Mouse (Mus musculus): ENCODE results near the gene Herc1. TPM values are rescaled to one million over a fixed set of nuclear protein-coding genes. Genes with fewer than 3 reads are reported as not detected.

Herc1 gene
- polyA plus RNA-seq, 1 experiment from 2014 or later, result 11.8 TPM

GRCm38 (mm10) chr9:66514256-66514770 is 164.1 kb downstream of the Herc1 start, which contains the start of gene Fbxl22:
Gene Fbxl22, minus strand, starts transcription at chr9:66514593.
- Histone ChIP-seq H3K36me3 (ENCODE audit: insufficient read depth, low read length) (peaks cover 9% of the 10 kb centered on the region; the same call in 1 of the 2 replicates), H3K4me3 (ENCODE audit: low read depth, low read length) (no peak within 1 kb of the TSS), H3K27me3 (replicated peaks; ENCODE audit: insufficient read depth, low read length) (no peaks in the 10 kb centered on the region), H3K9ac (replicated peaks; ENCODE audit: low read depth) (no peak within 1 kb of the TSS), H3K27ac (ENCODE audit: low read length) (no peak within 1 kb of the TSS), H3K4me1 (ENCODE audit: insufficient read depth, low read depth, low read length) (no peaks in the 10 kb centered on the region), H3K9me3 (ENCODE audit: low read length) (no peaks in the 10 kb centered on the region), H3K4me2 (replicated peaks; ENCODE audit: low read depth, low read length) (0 out of 2 replicates have a peak within 1 kb of the TSS, but pooled peaks have one; percentile 3)
- ATAC-seq (no peak), DNase-seq (ENCODE audit: low spot score) (peak; percentile 81)
- WGBS, result 47% methylated on average over 17 of the region's 17 CpGs
- no peak for TF ChIP-seq EP300 (IDR thresholded peaks at IDR 0.05)
- TF ChIP-seq CTCF (IDR thresholded peaks at IDR 0.05), result peak; percentile 90

GRCm38 (mm10) chr9:66515115-66515514 is 164.9 kb downstream of the Herc1 start:
- H3K4me2 ChIP-seq (replicated peaks; ENCODE audit: low read depth, low read length), result no peak overlapping the region
- H3K4me3 ChIP-seq (ENCODE audit: low read depth, low read length), result no peak overlapping the region
- no peak overlapping the region for H3K27ac ChIP-seq (ENCODE audit: low read length)
- no peak for TF ChIP-seq EP300 (IDR thresholded peaks at IDR 0.05)
- TF ChIP-seq CTCF (IDR thresholded peaks at IDR 0.05), result no peak
- ATAC-seq, result no peak
- no peaks in the 10 kb centered on the region for H3K4me1 ChIP-seq (ENCODE audit: insufficient read depth, low read depth, low read length)
- DNase-seq (ENCODE audit: low spot score), result no peak
- no peaks in the 10 kb centered on the region for H3K9me3 ChIP-seq (ENCODE audit: low read length)
- 64% methylated on average over 2 of the region's 2 CpGs for WGBS
- no peaks in the 10 kb centered on the region for H3K27me3 ChIP-seq (replicated peaks; ENCODE audit: insufficient read depth, low read length)
- peaks cover 12% of the 10 kb centered on the region; the same call in 1 of the 2 replicates for H3K36me3 ChIP-seq (ENCODE audit: insufficient read depth, low read length)
- H3K9ac ChIP-seq (replicated peaks; ENCODE audit: low read depth), result no peak overlapping the region

GRCm38 (mm10) chr9:66515680-66516210 is 165.5 kb downstream of the Herc1 start:
- H3K4me1 ChIP-seq (ENCODE audit: insufficient read depth, low read depth, low read length), result no peaks in the 10 kb centered on the region
- H3K36me3 ChIP-seq (ENCODE audit: insufficient read depth, low read length), result peaks cover 19% of the 10 kb centered on the region; the same call in 1 of the 2 replicates
- no peak for DNase-seq (ENCODE audit: low spot score)
- no peaks in the 10 kb centered on the region for H3K27me3 ChIP-seq (replicated peaks; ENCODE audit: insufficient read depth, low read length)
- no peak overlapping the region for H3K9ac ChIP-seq (replicated peaks; ENCODE audit: low read depth)
- no peak for ATAC-seq
- no peak for TF ChIP-seq CTCF (IDR thresholded peaks at IDR 0.05)
- no peaks in the 10 kb centered on the region for H3K9me3 ChIP-seq (ENCODE audit: low read length)
- no peak overlapping the region for H3K27ac ChIP-seq (ENCODE audit: low read length)
- no peak overlapping the region for H3K4me2 ChIP-seq (replicated peaks; ENCODE audit: low read depth, low read length)
- 86% methylated on average over 10 of the region's 10 CpGs for WGBS
- H3K4me3 ChIP-seq (ENCODE audit: low read depth, low read length), result no peak overlapping the region

GRCm38 (mm10) chr9:66516296-66516940 is 166.2 kb downstream of the Herc1 start:
- ATAC-seq (no peak), DNase-seq (ENCODE audit: low spot score) (peak; percentile 55)
- H3K4me3 ChIP-seq (ENCODE audit: low read depth, low read length), result no peak overlapping the region
- H3K4me2 ChIP-seq (replicated peaks; ENCODE audit: low read depth, low read length), result no peak overlapping the region
- WGBS, result 75% methylated on average over 6 of the region's 6 CpGs
- H3K27me3 ChIP-seq (replicated peaks; ENCODE audit: insufficient read depth, low read length), result no peaks in the 10 kb centered on the region
- H3K27ac ChIP-seq (ENCODE audit: low read length), result no peak overlapping the region
- peaks cover 21% of the 10 kb centered on the region; the same call in 1 of the 2 replicates for H3K36me3 ChIP-seq (ENCODE audit: insufficient read depth, low read length)
- no peak overlapping the region for H3K9ac ChIP-seq (replicated peaks; ENCODE audit: low read depth)
- H3K9me3 ChIP-seq (ENCODE audit: low read length), result no peaks in the 10 kb centered on the region
- H3K4me1 ChIP-seq (ENCODE audit: insufficient read depth, low read depth, low read length), result no peaks in the 10 kb centered on the region
- TF ChIP-seq CTCF (IDR thresholded peaks at IDR 0.05) (no peak), EP300 (IDR thresholded peaks at IDR 0.05) (no peak)

GRCm38 (mm10) chr9:66517746-66518145 is 167.5 kb downstream of the Herc1 start:
- no peaks in the 10 kb centered on the region for H3K9me3 ChIP-seq (ENCODE audit: low read length)
- ATAC-seq (no peak), DNase-seq (ENCODE audit: low spot score) (no peak)
- H3K27ac ChIP-seq (ENCODE audit: low read length), result no peak overlapping the region
- no peaks in the 10 kb centered on the region for H3K27me3 ChIP-seq (replicated peaks; ENCODE audit: insufficient read depth, low read length)
- peaks cover 21% of the 10 kb centered on the region; the same call in 1 of the 2 replicates for H3K36me3 ChIP-seq (ENCODE audit: insufficient read depth, low read length)
- 92% methylated on average over 10 of the region's 10 CpGs for WGBS
- TF ChIP-seq CTCF (IDR thresholded peaks at IDR 0.05) (no peak), EP300 (IDR thresholded peaks at IDR 0.05) (no peak)
- H3K9ac ChIP-seq (replicated peaks; ENCODE audit: low read depth), result no peak overlapping the region
- H3K4me3 ChIP-seq (ENCODE audit: low read depth, low read length), result no peak overlapping the region
- H3K4me2 ChIP-seq (replicated peaks; ENCODE audit: low read depth, low read length), result no peak overlapping the region
- H3K4me1 ChIP-seq (ENCODE audit: insufficient read depth, low read depth, low read length), result no peaks in the 10 kb centered on the region

GRCm38 (mm10) chr9:66518251-66518650 is 168.0 kb downstream of the Herc1 start:
- Histone ChIP-seq H3K9ac (replicated peaks; ENCODE audit: low read depth) (no peak overlapping the region), H3K27me3 (replicated peaks; ENCODE audit: insufficient read depth, low read length) (no peaks in the 10 kb centered on the region), H3K9me3 (ENCODE audit: low read length) (no peaks in the 10 kb centered on the region), H3K27ac (ENCODE audit: low read length) (no peak overlapping the region), H3K4me1 (ENCODE audit: insufficient read depth, low read depth, low read length) (no peaks in the 10 kb centered on the region), H3K4me2 (replicated peaks; ENCODE audit: low read depth, low read length) (no peak overlapping the region), H3K36me3 (ENCODE audit: insufficient read depth, low read length) (peaks cover 21% of the 10 kb centered on the region; the same call in 1 of the 2 replicates), H3K4me3 (ENCODE audit: low read depth, low read length) (no peak overlapping the region)
- TF ChIP-seq CTCF (IDR thresholded peaks at IDR 0.05), result no peak
- no peak for TF ChIP-seq EP300 (IDR thresholded peaks at IDR 0.05)
- no peak for ATAC-seq
- 75% methylated on average over 5 of the region's 5 CpGs for WGBS
- DNase-seq (ENCODE audit: low spot score), result no peak

Data from lung, postnatal 0 days (tissue).